Comparison of ENCODE assay signal across 9 mouse cellular contexts in genomic region chr7:98349821-98350220, GRCm38 (mm10).
"Had no signal": no experiment of that assay in that cellular context is flagged by ENCODE, and none has a peak within 500 bp of the region (broad histone marks: within the 10 kb centered on the region; RNA-seq: fewer than 3 reads in every experiment).

No protein-coding gene starts in this region.

- H3K4me2 ChIP-seq: intestine, embryonic 15.5 days; kidney, embryonic 15.5 days; liver, embryonic 11.5 days; lung, embryonic 15.5 days; midbrain, embryonic 12.5 days; stomach, embryonic 15.5 days had no signal

- H3K27ac ChIP-seq: intestine, embryonic 15.5 days; kidney, embryonic 15.5 days; left cerebral cortex, adult 2 months; lung, embryonic 15.5 days; macrophage; midbrain, embryonic 12.5 days; stomach, embryonic 15.5 days had no signal

- H3K4me3 ChIP-seq: intestine, embryonic 15.5 days; kidney, embryonic 15.5 days; left cerebral cortex, adult 2 months; lung, embryonic 15.5 days; megakaryocyte, embryonic 14.5 days; midbrain, embryonic 12.5 days; stomach, embryonic 15.5 days had no signal

- H3K27me3 ChIP-seq: intestine, embryonic 15.5 days; kidney, embryonic 15.5 days; lung, embryonic 15.5 days; midbrain, embryonic 12.5 days had no signal

- H3K9ac ChIP-seq: intestine, embryonic 15.5 days; kidney, embryonic 15.5 days; lung, embryonic 15.5 days; midbrain, embryonic 12.5 days; stomach, embryonic 15.5 days had no signal

- H3K9me3 ChIP-seq: intestine, embryonic 15.5 days; kidney, embryonic 15.5 days; lung, embryonic 15.5 days; megakaryocyte, embryonic 14.5 days; midbrain, embryonic 12.5 days; stomach, embryonic 15.5 days had no signal
